Mouse (Mus musculus) A20 (cell line): Measurements from ENCODE around the gene Med1.
"Not testable (repeated sequence)": the region's sequence is repeated elsewhere in the genome, so short reads cannot be mapped to it uniquely, and the experiment has no call there.

Experiments
- DNase-seq: peaks from one replicate; pipeline ENCODE4 v3.0.0-alpha.2; 2011; ENCODE audit warnings: low read depth, low spot score

Med1 gene

GRCm38 (mm10) chr11:98192901-98193805 is at the start of gene Med1:
TSS of gene Med1 (minus strand) at chr11:98193293.
- DNase-seq = peak; percentile 96

GRCm38 (mm10) chr11:98238995-98239394 is 45.9 kb upstream of the Med1 start:
- DNase-seq = no peak

- DNase-seq = peak; percentile 18
These were observed 45.3 kb upstream of the Med1 start for GRCm38 (mm10) chr11:98238416-98238815.

DNA sequence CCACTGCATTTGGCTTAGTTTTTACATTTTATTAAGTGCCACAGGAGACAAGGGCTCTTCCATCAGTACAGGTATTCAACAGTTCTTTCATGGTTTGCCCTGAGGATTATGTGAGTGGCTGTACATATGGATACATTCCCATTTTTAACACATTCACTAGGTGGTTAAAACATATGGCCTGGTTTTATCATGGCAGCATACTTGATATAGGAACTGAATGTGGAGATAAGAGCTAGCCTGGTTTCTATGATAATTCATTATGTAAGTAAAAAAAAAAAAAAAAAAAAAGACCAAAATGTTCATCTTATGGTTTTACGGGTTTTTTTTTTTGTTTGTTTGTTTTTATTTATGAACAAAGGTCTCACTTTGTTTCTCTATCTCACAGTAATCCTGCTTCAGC is 33.3 kb upstream of the Med1 start:
- DNase-seq = no peak

- no peak for DNase-seq
These were observed 20.2 kb upstream of the Med1 start for GRCm38 (mm10) chr11:98213311-98213710.

GRCm38 (mm10) chr11:98209661-98210060 is 16.6 kb upstream of the Med1 start:
- not testable (repeated sequence) for DNase-seq

DNA sequence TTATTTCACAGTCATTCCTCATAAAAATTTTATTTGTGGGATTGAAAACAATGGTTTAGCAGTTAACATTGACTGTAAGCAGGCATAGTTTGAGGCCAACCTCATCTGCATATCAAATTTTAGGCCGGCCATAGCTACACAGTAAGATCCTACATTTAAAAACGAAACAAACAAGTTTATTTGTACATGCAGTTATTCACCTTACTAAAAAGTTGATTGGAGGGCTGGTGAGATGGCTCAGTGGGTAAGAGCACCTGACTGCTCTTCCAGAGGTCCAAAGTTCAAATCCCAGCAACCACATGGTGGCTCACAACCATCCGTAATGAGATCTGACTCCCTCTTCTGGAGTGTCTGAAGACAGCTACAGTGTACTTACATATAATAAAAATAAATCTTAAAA is 13.2 kb upstream of the Med1 start:
- DNase-seq = peak; percentile 56

GRCm38 (mm10) chr11:98205463-98205862 is 12.4 kb upstream of the Med1 start:
- DNase-seq = no peak

GRCm38 (mm10) chr11:98203931-98204421 is 10.9 kb upstream of the Med1 start:
- peak; percentile 54 for DNase-seq

DNA sequence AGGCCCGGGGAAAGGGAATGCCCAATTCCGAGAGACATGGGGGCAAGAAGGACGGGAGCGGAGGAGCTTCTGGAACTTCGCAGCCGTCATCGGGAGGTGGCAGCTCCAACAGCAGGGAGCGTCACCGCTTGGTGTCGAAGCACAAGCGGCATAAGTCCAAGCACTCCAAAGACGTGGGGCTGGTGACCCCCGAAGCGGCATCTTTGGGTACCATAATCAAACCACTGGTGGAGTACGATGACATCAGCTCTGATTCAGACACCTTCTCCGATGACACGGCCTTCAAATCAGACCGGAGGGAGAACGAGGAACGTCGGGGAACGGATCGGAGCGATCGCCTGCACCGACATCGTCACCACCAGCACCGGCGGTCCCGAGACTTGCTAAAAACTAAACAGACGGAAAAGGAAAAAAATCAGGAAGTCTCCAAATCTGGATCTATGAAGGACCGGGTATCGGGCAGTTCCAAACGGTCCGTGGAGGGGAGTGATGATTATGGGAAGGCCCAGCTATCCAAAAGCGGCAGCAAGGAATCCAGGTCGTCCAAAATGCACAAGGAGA is 10.3 kb upstream of the Med1 start:
- DNase-seq = no peak

GRCm38 (mm10) chr11:98202641-98203350 is 9.7 kb upstream of the Med1 start, which contains the start of gene Cdk12:
TSS of gene Cdk12 (plus strand) at chr11:98203059.
- DNase-seq = peak; percentile 99

DNA sequence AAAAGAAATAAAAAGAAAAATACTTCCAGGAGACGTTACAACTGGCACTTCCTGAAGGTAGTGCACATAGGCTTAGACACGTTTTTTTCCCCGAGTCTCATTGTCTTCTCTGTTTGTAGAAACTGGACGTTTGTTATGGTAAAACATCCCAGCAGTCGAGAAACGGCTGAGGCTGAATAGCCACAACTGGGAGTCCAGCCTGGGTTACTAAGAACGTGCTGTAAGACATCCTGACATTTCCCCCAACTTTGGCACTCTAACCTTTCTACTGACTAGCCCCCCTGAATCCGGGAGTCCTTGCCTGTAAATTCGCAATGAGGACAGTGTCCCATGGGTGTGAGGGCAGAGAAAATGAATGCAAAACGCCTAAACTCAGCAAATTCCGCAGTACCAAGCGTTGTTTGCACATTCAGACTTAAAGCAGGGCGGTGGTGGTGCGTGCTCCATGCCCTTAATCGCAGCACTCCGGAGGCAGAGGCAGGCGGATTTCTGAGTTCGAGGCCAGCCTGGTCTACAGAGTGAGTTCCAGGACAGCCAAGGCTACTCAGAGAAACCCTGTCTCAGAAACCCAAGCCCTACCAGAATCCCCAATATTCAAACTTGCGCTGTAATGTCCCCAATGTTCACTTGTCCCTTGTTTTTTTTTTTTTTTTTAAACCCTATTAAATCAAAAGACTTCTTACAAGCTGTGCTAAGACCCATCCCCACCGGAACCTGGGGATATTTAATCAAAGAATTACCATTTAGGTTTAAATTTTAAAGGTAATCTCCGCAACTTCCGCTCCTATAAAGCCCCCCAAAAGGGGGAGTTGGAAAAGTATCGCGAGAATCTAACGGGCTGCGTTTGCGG is 8.9 kb upstream of the Med1 start:
- DNase-seq = peak; percentile 72

DNA sequence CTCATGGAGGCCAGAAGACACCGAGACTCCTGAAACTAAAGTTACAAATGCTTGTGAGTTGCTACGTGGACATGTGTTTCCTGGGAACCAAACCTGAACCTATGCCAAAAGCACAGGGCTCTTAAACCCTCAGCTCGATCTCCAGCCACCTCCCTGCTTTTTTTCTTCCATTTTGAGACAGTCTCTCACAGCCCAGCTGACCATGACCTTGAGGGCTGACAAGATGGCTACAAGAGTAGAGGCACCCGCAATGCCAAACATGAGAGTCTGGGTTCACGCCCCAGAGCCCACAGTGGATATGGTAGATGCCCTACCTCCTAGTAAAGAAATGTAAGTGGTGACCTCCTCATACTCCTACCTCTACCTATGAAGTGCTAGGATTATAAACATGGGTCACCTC is 2.3 kb downstream of the Med1 start:
- DNase-seq = no peak

DNA sequence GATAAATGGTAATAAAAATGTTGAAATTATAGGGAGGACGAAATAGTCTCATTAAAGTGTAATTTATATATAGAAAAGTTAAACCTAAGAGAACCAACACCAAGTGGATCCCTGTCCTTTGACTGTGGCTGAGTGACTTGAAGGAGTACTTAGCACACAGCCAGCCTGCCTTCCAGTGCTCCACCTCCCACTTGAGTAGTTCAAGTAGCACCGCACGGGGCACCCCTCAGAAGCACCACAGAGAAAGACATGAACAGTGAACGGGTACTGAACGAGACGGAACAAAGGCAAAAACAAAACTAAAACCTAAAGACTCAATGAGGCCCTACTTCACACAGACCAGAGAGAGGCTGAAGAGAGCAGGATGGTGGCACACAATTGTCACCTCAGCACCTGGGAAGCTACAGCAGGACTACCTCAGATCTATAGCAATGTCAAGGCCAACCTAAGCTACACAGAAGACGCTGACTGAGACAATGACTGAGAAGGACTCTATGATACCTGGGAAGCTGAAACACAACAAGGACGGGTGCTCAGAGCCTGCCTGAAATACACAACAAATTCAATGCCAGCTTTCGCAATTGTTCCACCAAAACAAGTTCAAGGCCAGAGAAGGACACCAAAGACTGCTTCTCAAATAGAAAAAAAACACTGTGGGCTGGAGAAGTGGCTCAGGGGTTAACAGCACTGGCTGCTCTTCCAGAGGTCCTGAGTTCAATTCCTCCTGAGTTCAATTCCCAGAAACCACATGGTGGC is 5.3 kb downstream of the Med1 start:
- no peak for DNase-seq

GRCm38 (mm10) chr11:98182149-98182548 is 10.9 kb downstream of the Med1 start:
- DNase-seq = not testable (repeated sequence)

GRCm38 (mm10) chr11:98168400-98168799 is 24.7 kb downstream of the Med1 start:
- no peak for DNase-seq

DNA sequence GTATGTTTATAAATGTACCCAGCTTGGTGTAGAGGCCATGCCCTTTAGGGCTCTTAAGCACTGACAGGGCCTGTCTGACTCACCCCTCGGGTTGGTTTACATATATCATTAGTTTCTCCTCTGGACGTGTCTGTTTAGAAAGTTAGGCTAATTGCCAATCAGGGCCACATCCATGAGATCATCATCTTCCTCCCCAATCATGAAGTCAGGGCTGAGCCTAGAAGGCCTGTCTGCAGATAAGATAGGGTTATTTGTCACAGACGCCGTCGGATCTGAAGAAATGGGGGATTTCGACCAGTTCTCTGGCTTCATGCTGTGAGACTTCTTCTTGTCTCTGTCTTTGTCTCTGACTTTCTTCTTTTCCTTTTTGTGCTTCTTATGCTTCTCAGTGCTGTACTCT is 38.0 kb downstream of the Med1 start:
- DNase-seq = no peak

GRCm38 (mm10) chr11:98150625-98151156 is 42.4 kb downstream of the Med1 start:
- no peak for DNase-seq

DNA sequence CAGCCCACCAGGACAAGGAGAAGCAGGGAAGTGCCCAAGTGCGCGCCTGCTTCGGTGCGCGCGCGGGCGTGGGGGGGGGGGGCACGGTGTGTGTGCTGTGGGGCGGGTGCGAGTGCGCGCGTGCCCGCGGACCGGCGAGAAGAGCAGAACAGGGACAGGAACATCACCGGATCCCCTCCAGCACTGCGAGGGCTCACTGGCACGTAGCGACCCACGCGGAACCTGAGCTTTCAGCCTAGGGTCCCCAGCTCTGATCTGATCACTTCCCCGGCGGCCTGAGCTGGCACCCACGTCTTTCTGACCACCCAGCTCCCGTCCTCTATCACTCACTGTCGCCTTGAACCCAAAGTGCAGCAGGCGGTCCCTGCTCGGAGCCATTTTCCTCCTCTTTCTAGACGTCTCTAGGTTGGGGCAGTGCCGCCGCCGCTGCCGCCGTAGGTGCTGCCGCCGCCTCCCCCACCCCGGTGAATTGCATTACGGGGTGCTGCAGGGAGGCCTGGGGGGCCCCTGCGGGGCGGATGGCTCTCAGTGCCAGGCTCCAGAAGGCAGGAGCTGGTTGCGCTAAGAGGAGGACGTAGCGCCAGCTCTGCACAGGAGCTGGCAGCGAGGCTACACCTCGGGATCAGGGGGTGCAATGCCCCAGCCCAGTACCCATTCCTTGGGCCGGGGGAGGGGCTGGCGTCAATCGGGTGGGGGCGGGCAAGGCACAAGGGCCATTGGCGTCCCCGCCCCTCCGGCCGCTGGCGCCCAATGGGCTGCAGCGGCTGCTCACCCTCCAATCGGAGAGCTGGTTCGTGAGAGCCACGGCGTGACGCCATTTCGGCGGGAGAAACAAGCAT is 43.1 kb downstream of the Med1 start, which contains the start of gene Fbxl20:
TSS of gene Fbxl20 (minus strand) at position 618 of the 839 bp plus-strand sequence.
- peak; percentile 95 for DNase-seq
